Mouse (Mus musculus): ENCODE data around the gene Ets1.

DNA sequence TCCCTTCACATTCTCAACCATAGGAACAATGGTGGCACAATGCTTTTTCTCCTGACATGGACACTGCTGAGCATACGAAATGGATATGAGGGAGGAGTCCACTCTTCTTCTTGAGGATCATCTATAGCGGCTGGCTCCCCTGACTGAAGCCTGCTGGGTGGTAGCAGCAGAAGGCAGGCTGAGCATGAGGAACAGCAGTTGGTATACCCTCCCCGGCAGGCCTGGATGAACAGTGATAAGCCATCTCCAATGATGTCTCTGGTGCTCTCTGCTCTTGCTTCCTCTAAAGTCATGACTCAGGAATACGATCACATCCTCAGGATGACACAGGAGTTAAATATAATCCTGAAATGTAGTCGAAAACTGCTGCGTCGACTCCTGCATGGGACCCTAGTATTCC lies 32.9 kb upstream of the Ets1 start:
- TF ChIP-seq EP300 (IDR thresholded peaks at IDR 0.05; ENCODE audit: insufficient read depth, low read depth, low read length) (no peak), POLR2A (IDR thresholded peaks at IDR 0.05; ENCODE audit: insufficient read depth, low read length) (no peak), CTCF (IDR thresholded peaks at IDR 0.05; ENCODE audit: low read depth, low read length) (no peak)

All from ES-Bruce4 (cell line).